Mouse (Mus musculus) lung, adult 2 months (tissue): ENCODE measurements around the gene Thbs2.

Source experiments
- CTCF ChIP-seq: fragments of 200-500 bp; IDR thresholded peaks from 2 replicates; pipeline ENCODE4 v1.5.1; 2011; ENCODE audit warnings: mild to moderate bottlenecking, low read length, control low read depth; ENCODE audit not compliant: insufficient read depth
- POLR2A ChIP-seq: fragments of 200-500 bp; IDR thresholded peaks from 2 replicates; pipeline ENCODE4 v1.6.1; 2011; ENCODE audit warnings: low read depth, mild to moderate bottlenecking, control low read depth, low read length, borderline replicate concordance; ENCODE audit errors: extremely low read depth

GRCm38 (mm10) chr17:14702701-14703100 is 8.7 kb upstream of the Thbs2 start:
- TF ChIP-seq CTCF (no peak), POLR2A (no peak)
